Mouse (Mus musculus): ENCODE measurements around the gene Sun3. TPM values are rescaled to one million over a fixed set of nuclear protein-coding genes. Genes with fewer than 3 reads are reported as not detected.

Gene Sun3
- polyA plus RNA-seq, 1 experiment, result 0.13 TPM

DNA sequence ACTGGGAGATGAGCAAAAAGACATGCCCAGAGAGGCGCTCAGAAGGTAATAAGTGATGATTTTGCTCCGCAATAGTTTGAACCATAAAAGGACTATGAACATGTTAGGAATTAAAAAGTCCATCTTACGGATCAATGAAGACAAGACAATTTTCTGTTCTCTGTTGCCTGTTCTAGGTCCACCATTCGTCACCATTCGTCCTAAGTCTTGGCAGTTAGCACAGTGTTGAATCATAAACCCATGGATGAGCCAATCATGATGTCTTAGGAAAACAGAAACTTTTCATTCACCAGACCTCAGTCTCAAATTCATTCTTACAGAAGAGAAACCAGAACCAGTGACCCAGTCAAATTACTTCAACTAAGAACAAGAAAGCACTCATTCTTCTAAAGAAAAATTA, 40.0 kb downstream of the Sun3 start:
- Histone ChIP-seq H3K4me1 (ENCODE audit: control insufficient read depth, insufficient read depth, low read length) (peaks cover 4% of the 10 kb centered on the region; the same call in 1 of the 2 replicates), H3K4me3 (replicated peaks; ENCODE audit: extremely low read depth, low read depth, low read length) (no peak overlapping the region)
- no peak for TF ChIP-seq POLR2A (IDR thresholded peaks at IDR 0.05; ENCODE audit: borderline replicate concordance, extremely low read depth, low read depth, low read length)
- TF ChIP-seq CTCF (IDR thresholded peaks at IDR 0.05; ENCODE audit: insufficient read depth, low read length), result no peak
- no peak for DNase-seq
- 98% methylated on average over 5 of the region's 5 CpGs for WGBS

DNA sequence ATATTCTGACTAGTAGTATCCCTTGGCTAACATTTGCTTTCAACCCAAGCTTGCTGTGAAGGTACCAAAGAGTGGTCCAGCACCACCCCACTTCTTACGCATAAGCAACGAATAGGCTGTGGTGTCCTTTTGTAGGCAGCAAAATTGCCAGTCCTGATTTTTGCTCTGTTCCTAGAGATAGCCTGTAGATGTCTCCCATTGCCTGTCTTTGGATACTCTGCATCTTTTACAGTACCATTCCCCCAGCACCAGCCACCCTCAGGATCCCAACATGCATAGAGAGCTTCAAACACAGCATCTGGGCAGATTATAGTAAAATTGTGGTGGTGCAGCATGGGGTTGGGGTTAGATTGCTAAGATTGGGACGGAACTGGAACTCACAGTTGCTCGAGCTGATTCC, 60.7 kb downstream of the Sun3 start:
- Histone ChIP-seq H3K4me1 (ENCODE audit: control insufficient read depth, insufficient read depth, low read length) (no peaks in the 10 kb centered on the region), H3K4me3 (replicated peaks; ENCODE audit: extremely low read depth, low read depth, low read length) (no peak overlapping the region)
- no peak for DNase-seq
- 79% methylated on average over 4 of the region's 4 CpGs for WGBS
- no peak for TF ChIP-seq CTCF (IDR thresholded peaks at IDR 0.05; ENCODE audit: insufficient read depth, low read length)
- no peak for TF ChIP-seq POLR2A (IDR thresholded peaks at IDR 0.05; ENCODE audit: borderline replicate concordance, extremely low read depth, low read depth, low read length)

- TF ChIP-seq POLR2A (IDR thresholded peaks at IDR 0.05; ENCODE audit: borderline replicate concordance, extremely low read depth, low read depth, low read length), result no peak
- no peak for TF ChIP-seq CTCF (IDR thresholded peaks at IDR 0.05; ENCODE audit: insufficient read depth, low read length)
- DNase-seq, result no peak
- Histone ChIP-seq H3K4me1 (ENCODE audit: control insufficient read depth, insufficient read depth, low read length) (no peaks in the 10 kb centered on the region), H3K4me3 (replicated peaks; ENCODE audit: extremely low read depth, low read depth, low read length) (no peak overlapping the region)
These were observed 62.7 kb downstream of the Sun3 start for GRCm38 (mm10) chr11:8986058-8986457.

GRCm38 (mm10) chr11:8983237-8983861, 65.4 kb downstream of the Sun3 start:
- peak; percentile 62 for DNase-seq
- Histone ChIP-seq H3K4me1 (ENCODE audit: control insufficient read depth, insufficient read depth, low read length) (no peaks in the 10 kb centered on the region), H3K4me3 (replicated peaks; ENCODE audit: extremely low read depth, low read depth, low read length) (no peak overlapping the region)
- peak; percentile 68 for TF ChIP-seq CTCF (IDR thresholded peaks at IDR 0.05; ENCODE audit: insufficient read depth, low read length)
- TF ChIP-seq POLR2A (IDR thresholded peaks at IDR 0.05; ENCODE audit: borderline replicate concordance, extremely low read depth, low read depth, low read length), result no peak
- 30% methylated on average over 6 of the region's 6 CpGs for WGBS

GRCm38 (mm10) chr11:8978154-8978553, 70.6 kb downstream of the Sun3 start:
- Histone ChIP-seq H3K4me3 (replicated peaks; ENCODE audit: extremely low read depth, low read depth, low read length) (no peak overlapping the region), H3K4me1 (ENCODE audit: control insufficient read depth, insufficient read depth, low read length) (no peaks in the 10 kb centered on the region)
- no peak for TF ChIP-seq POLR2A (IDR thresholded peaks at IDR 0.05; ENCODE audit: borderline replicate concordance, extremely low read depth, low read depth, low read length)
- no peak for TF ChIP-seq CTCF (IDR thresholded peaks at IDR 0.05; ENCODE audit: insufficient read depth, low read length)
- no peak for DNase-seq
- 79% methylated on average over 4 of the region's 4 CpGs for WGBS

DNA sequence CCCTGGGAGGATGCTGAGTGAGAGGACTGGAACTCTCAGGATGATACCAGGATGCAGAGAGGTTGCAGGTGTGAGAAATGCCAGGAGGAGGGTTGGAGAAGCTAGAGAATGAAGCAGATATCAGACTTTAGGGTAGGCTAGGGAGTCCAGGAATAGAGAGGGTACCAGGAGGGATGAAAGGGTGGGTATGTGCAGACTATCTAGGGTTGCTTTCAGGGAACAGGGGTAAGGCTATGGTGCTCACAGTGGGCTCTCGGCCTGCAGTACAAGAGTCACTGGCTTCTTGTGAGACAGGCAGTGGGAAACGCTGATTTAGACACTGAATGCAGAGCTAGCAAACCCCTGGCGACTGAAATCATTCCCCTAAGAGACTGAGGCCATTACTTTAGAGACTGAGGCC, 75.6 kb downstream of the Sun3 start, which contains the start of gene Pkd1l1:
TSS of gene Pkd1l1 (minus strand) at position 101 of the 400 bp plus-strand sequence.
- H3K4me1 ChIP-seq (ENCODE audit: control insufficient read depth, insufficient read depth, low read length), result no peaks in the 10 kb centered on the region
- WGBS, result 70% methylated on average over 3 of the region's 3 CpGs
- no peak for TF ChIP-seq POLR2A (IDR thresholded peaks at IDR 0.05; ENCODE audit: borderline replicate concordance, extremely low read depth, low read depth, low read length)
- H3K4me3 ChIP-seq (replicated peaks; ENCODE audit: extremely low read depth, low read depth, low read length), result no peak within 1 kb of the TSS
- DNase-seq, result no peak

DNA sequence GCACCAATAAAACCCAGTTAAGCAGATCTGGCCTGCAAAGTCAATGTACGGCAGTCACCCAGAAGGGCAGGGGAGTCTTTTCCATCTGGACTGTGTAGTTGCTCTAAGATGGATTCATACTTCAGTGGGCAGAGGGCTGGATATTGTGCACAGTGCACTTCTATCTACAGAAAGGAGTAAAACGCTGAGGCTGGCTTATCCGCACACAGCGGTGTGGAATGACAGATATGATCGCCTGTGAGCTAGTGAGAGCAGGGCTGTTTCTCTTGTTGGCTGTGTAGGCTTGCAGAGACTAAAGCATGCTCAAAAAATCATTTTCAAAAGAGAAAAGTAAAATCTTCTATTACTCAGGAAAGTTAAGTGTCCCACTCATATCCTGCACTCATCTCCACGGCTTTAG, 76.7 kb downstream of the Sun3 start:
- TF ChIP-seq POLR2A (IDR thresholded peaks at IDR 0.05; ENCODE audit: borderline replicate concordance, extremely low read depth, low read depth, low read length) (no peak), CTCF (IDR thresholded peaks at IDR 0.05; ENCODE audit: insufficient read depth, low read length) (no peak)
- H3K4me3 ChIP-seq (replicated peaks; ENCODE audit: extremely low read depth, low read depth, low read length), result no peak overlapping the region
- no peaks in the 10 kb centered on the region for H3K4me1 ChIP-seq (ENCODE audit: control insufficient read depth, insufficient read depth, low read length)
- no peak for DNase-seq
- 78% methylated on average over 6 of the region's 6 CpGs for WGBS

GRCm38 (mm10) chr11:8970509-8970908, 78.3 kb downstream of the Sun3 start:
- 51% methylated on average over 9 of the region's 9 CpGs for WGBS
- no peak overlapping the region for H3K4me3 ChIP-seq (replicated peaks; ENCODE audit: extremely low read depth, low read depth, low read length)
- TF ChIP-seq POLR2A (IDR thresholded peaks at IDR 0.05; ENCODE audit: borderline replicate concordance, extremely low read depth, low read depth, low read length) (no peak), CTCF (IDR thresholded peaks at IDR 0.05; ENCODE audit: insufficient read depth, low read length) (no peak)
- DNase-seq, result no peak
- no peaks in the 10 kb centered on the region for H3K4me1 ChIP-seq (ENCODE audit: control insufficient read depth, insufficient read depth, low read length)

DNA sequence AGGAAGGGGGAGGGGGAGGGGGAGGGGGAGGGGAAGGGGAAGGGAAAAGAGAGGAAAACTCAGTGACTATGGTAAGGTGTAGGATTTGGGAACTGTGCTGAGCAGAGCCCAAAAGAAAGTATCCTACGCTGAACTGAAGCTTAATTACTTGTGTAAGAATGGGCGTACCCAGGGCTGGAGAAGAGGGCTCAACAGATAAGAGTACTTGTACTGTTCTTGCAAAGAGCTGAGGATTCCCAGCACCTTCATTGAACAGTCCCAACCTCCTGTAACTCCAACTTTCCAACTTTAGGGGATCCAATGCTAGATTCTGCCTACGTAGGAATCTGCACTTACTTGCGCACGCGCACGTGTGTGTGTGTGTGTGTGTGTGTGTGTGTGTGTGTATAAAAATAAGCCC, 80.7 kb downstream of the Sun3 start:
- H3K4me1 ChIP-seq (ENCODE audit: control insufficient read depth, insufficient read depth, low read length), result no peaks in the 10 kb centered on the region
- WGBS, result 92% methylated on average over 7 of the region's 7 CpGs
- H3K4me3 ChIP-seq (replicated peaks; ENCODE audit: extremely low read depth, low read depth, low read length), result no peak overlapping the region
- DNase-seq, result no peak
- TF ChIP-seq POLR2A (IDR thresholded peaks at IDR 0.05; ENCODE audit: borderline replicate concordance, extremely low read depth, low read depth, low read length) (no peak), CTCF (IDR thresholded peaks at IDR 0.05; ENCODE audit: insufficient read depth, low read length) (no peak)

Other genes with a start within 250 kb of the Sun3 start
- 0.08 and 0.52 TPM in 2 replicates for gene Pkd1l1, start 75.7 kb downstream of the Sun3 start, polyA plus RNA-seq (2012; rRNA removed)
- 9.1 and 11.5 TPM in 2 replicates for gene Hus1, start 37.8 kb downstream of the Sun3 start, polyA plus RNA-seq (2012; rRNA removed)
- 4.4 and 6.4 TPM in 2 replicates for gene Gm11992, start 397 bp downstream of the Sun3 start, polyA plus RNA-seq (2012; rRNA removed)
- 25.6 and 30.4 TPM in 2 replicates for gene Upp1, start 69.1 kb upstream of the Sun3 start, polyA plus RNA-seq (2012; rRNA removed)
- 0.02 TPM in 2 replicates for gene Abca13, start 143.0 kb upstream of the Sun3 start, polyA plus RNA-seq (2012; rRNA removed)